Mouse (Mus musculus): Measurements from ENCODE around the gene Gbe1. TPM values are rescaled to one million over a fixed set of nuclear protein-coding genes. Genes with fewer than 3 reads are reported as not detected.

The Gbe1 gene
- polyA plus RNA-seq, 1 experiment from 2014 or later, result 17.6 TPM

GRCm38 (mm10) chr16:70330626-70331275 lies 17.0 kb downstream of the Gbe1 start:
- Histone ChIP-seq H3K4me1 (no peaks in the 10 kb centered on the region), H3K27me3 (ENCODE audit: low read depth, poor library complexity, severe bottlenecking) (no peaks in the 10 kb centered on the region), H3K9me3 (replicated peaks) (no peaks in the 10 kb centered on the region), H3K4me3 (no peak overlapping the region), H3K36me3 (no peaks in the 10 kb centered on the region), H3K27ac (replicated peaks) (no peak overlapping the region)
- DNase-seq (ENCODE audit: low spot score), result no peak
- WGBS, result 94% methylated on average over 10 of the region's 10 CpGs

GRCm38 (mm10) chr16:70334812-70335211 lies 21.1 kb downstream of the Gbe1 start:
- WGBS, result 92% methylated on average over 5 of the region's 5 CpGs
- H3K4me3 ChIP-seq, result no peak overlapping the region
- no peak for DNase-seq (ENCODE audit: low spot score)
- no peaks in the 10 kb centered on the region for H3K9me3 ChIP-seq (replicated peaks)
- H3K27ac ChIP-seq (replicated peaks), result no peak overlapping the region
- H3K36me3 ChIP-seq, result no peaks in the 10 kb centered on the region
- no peaks in the 10 kb centered on the region for H3K27me3 ChIP-seq (ENCODE audit: low read depth, poor library complexity, severe bottlenecking)
- H3K4me1 ChIP-seq, result no peaks in the 10 kb centered on the region

- Histone ChIP-seq H3K9me3 (replicated peaks) (no peaks in the 10 kb centered on the region), H3K36me3 (no peaks in the 10 kb centered on the region), H3K4me3 (no peak overlapping the region), H3K4me1 (no peaks in the 10 kb centered on the region), H3K27me3 (ENCODE audit: low read depth, poor library complexity, severe bottlenecking) (no peaks in the 10 kb centered on the region), H3K27ac (replicated peaks) (no peak overlapping the region)
- DNase-seq (ENCODE audit: low spot score), result no peak
These were observed 21.7 kb downstream of the Gbe1 start for GRCm38 (mm10) chr16:70335472-70335871.

- DNase-seq (ENCODE audit: low spot score), result no peak
- Histone ChIP-seq H3K27me3 (ENCODE audit: low read depth, poor library complexity, severe bottlenecking) (no peaks in the 10 kb centered on the region), H3K36me3 (no peaks in the 10 kb centered on the region), H3K4me3 (no peak overlapping the region), H3K27ac (replicated peaks) (no peak overlapping the region), H3K4me1 (no peaks in the 10 kb centered on the region), H3K9me3 (replicated peaks) (no peaks in the 10 kb centered on the region)
- 93% methylated on average over 3 of the region's 3 CpGs for WGBS
These were observed 23.9 kb downstream of the Gbe1 start for GRCm38 (mm10) chr16:70337661-70338060.

DNA sequence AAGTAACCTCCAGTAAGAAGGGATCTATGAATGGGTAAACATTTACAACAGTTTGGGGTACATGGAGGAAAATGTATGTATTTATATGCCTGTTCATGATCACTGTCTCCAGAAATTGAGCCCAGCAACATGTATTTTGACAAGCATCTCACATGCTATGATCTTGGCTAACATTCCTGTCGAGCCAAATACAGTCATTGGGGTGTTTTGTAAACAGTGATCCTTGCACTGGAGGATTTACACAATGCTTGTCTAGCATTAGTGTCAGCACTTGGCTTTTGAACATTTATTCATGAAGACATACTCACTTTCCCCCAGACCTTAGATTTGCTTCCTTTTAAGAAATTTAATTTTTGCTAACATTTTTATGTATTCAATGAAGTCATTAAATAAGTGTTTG lies 30.7 kb downstream of the Gbe1 start:
- no peaks in the 10 kb centered on the region for H3K27me3 ChIP-seq (ENCODE audit: low read depth, poor library complexity, severe bottlenecking)
- 74% methylated on average over 1 of the region's 1 CpGs for WGBS
- DNase-seq (ENCODE audit: low spot score), result no peak

GRCm38 (mm10) chr16:70345607-70346006 lies 31.9 kb downstream of the Gbe1 start:
- peaks cover 5% of the 10 kb centered on the region; the same call in 1 of the 2 replicates for H3K4me1 ChIP-seq
- no peak overlapping the region for H3K27ac ChIP-seq (replicated peaks)
- no peak for DNase-seq (ENCODE audit: low spot score)
- H3K9me3 ChIP-seq (replicated peaks), result no peaks in the 10 kb centered on the region
- H3K36me3 ChIP-seq, result no peaks in the 10 kb centered on the region
- no peak overlapping the region for H3K4me3 ChIP-seq
- H3K27me3 ChIP-seq (ENCODE audit: low read depth, poor library complexity, severe bottlenecking), result no peaks in the 10 kb centered on the region
- 78% methylated on average over 10 of the region's 10 CpGs for WGBS

More for the DNA sequence above, 30.7 kb downstream of the Gbe1 start:
- Histone ChIP-seq H3K27ac (replicated peaks) (no peak overlapping the region), H3K4me3 (no peak overlapping the region), H3K36me3 (no peaks in the 10 kb centered on the region), H3K9me3 (replicated peaks) (no peaks in the 10 kb centered on the region), H3K4me1 (peaks cover 5% of the 10 kb centered on the region; the same call in 1 of the 2 replicates)

DNA sequence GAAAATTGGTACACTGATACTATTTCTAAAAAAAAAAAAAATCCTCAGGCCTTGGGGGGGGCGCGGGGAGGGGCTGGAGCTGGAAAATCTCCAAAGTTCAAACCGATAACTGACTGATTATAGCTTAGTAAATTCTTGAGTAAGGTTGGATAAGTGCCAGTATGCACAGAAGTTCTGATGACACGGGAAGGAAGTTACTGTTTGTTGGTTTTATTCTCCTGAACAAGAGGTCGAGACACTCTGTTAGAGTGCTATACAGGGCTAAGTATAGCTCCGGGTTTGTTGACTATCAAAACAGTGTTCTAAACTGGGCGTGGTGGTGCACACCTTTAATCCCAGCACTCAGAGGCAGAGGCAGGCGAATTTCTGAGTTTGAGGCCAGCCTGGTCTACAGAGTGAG lies 36.3 kb downstream of the Gbe1 start:
- no peaks in the 10 kb centered on the region for H3K27me3 ChIP-seq (ENCODE audit: low read depth, poor library complexity, severe bottlenecking)
- 84% methylated on average over 8 of the region's 8 CpGs for WGBS
- no peak for DNase-seq (ENCODE audit: low spot score)
- H3K27ac ChIP-seq (replicated peaks), result no peak overlapping the region
- H3K9me3 ChIP-seq (replicated peaks), result no peaks in the 10 kb centered on the region
- no peaks in the 10 kb centered on the region for H3K36me3 ChIP-seq
- H3K4me3 ChIP-seq, result no peak overlapping the region
- H3K4me1 ChIP-seq, result peaks cover 5% of the 10 kb centered on the region; the same call in 1 of the 2 replicates

- Histone ChIP-seq H3K9me3 (replicated peaks) (no peaks in the 10 kb centered on the region), H3K27ac (replicated peaks) (no peak overlapping the region), H3K27me3 (ENCODE audit: low read depth, poor library complexity, severe bottlenecking) (no peaks in the 10 kb centered on the region), H3K4me1 (no peaks in the 10 kb centered on the region), H3K36me3 (no peaks in the 10 kb centered on the region), H3K4me3 (no peak overlapping the region)
- DNase-seq (ENCODE audit: low spot score), result no peak
- 66% methylated on average over 11 of the region's 11 CpGs for WGBS
These were observed 38.0 kb downstream of the Gbe1 start for GRCm38 (mm10) chr16:70351641-70352280.

DNA sequence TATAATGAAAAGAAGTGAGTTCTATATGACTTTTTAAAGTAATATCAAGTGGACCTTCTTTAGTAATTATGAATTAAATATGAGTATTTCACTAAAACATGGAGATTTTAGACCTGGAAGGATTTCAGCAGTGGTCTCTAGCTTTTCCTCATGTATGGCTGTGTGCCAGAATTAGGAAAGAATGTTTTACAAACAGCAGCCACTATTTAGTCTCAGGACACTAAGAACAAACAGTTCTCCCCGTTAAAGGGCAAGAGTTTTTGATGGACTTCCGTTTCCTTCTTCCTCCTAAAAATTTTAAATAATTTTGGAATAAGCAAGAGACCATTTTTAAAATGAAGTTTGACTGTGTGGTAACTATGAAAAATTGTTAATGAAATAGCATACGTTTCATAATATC lies 38.8 kb downstream of the Gbe1 start:
- Histone ChIP-seq H3K27me3 (ENCODE audit: low read depth, poor library complexity, severe bottlenecking) (no peaks in the 10 kb centered on the region), H3K4me1 (no peaks in the 10 kb centered on the region), H3K36me3 (no peaks in the 10 kb centered on the region), H3K27ac (replicated peaks) (no peak overlapping the region), H3K4me3 (no peak overlapping the region), H3K9me3 (replicated peaks) (no peaks in the 10 kb centered on the region)
- DNase-seq (ENCODE audit: low spot score), result no peak
- WGBS, result 81% methylated on average over 3 of the region's 3 CpGs

GRCm38 (mm10) chr16:70353058-70353457 lies 39.3 kb downstream of the Gbe1 start:
- no peak overlapping the region for H3K27ac ChIP-seq (replicated peaks)
- H3K9me3 ChIP-seq (replicated peaks), result no peaks in the 10 kb centered on the region
- DNase-seq (ENCODE audit: low spot score), result no peak
- no peaks in the 10 kb centered on the region for H3K4me1 ChIP-seq
- no peaks in the 10 kb centered on the region for H3K36me3 ChIP-seq
- 42% methylated on average over 2 of the region's 2 CpGs for WGBS
- no peak overlapping the region for H3K4me3 ChIP-seq
- H3K27me3 ChIP-seq (ENCODE audit: low read depth, poor library complexity, severe bottlenecking), result no peaks in the 10 kb centered on the region

DNA sequence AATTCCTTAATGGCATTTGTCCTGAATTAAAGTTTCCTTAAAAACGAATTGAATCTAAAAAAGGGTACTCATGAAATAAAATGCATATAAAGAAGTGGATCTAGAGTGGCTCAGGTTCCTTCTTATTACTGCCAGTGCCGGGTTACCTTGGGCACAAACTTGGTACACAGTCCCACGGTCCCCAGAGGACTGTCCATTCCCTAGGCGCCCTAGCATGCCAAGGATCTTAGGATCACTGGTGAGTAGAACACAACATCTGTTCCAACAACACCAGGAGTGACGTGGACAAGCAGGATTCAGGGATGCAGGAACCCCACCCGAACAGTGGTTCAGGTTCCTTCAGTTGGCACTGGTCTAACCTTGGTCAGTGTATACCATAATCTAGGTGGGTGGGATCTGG lies 44.6 kb downstream of the Gbe1 start:
- WGBS, result 94% methylated on average over 6 of the region's 6 CpGs
- DNase-seq (ENCODE audit: low spot score), result no peak
- H3K9me3 ChIP-seq (replicated peaks), result peaks cover 8% of the 10 kb centered on the region; the same call in 1 of the 2 replicates

DNA sequence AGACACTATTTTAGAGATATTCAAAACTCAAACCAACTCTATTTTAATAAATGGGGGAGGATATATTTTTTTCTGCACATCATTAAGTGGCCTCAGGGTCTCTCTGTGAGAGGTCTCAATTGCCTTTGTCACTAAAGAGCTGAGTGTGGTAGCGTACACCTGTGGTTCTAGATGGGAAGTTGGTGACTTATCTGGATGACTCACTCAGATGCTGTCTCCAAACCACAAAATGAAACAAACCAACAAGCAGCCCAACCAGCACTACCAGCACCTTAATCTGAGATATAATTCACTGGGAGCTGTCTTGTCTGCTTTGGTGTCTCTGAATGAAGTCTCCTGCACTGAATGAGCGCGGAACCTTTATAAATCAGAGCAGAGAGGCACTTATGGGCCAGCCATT lies 51.5 kb downstream of the Gbe1 start:
- no peak for DNase-seq (ENCODE audit: low spot score)
- Histone ChIP-seq H3K36me3 (0 out of 2 replicates have a peak, but pooled peaks cover 3% of the 10 kb centered on the region), H3K27me3 (ENCODE audit: low read depth, poor library complexity, severe bottlenecking) (no peaks in the 10 kb centered on the region), H3K9me3 (replicated peaks) (no peaks in the 10 kb centered on the region; the same call in 1 of the 2 replicates), H3K4me3 (no peak overlapping the region), H3K27ac (replicated peaks) (no peak overlapping the region), H3K4me1 (no peaks in the 10 kb centered on the region)
- WGBS, result 92% methylated on average over 3 of the region's 3 CpGs

More for the DNA sequence above, 44.6 kb downstream of the Gbe1 start:
- Histone ChIP-seq H3K4me1 (no peaks in the 10 kb centered on the region), H3K27ac (replicated peaks) (no peak overlapping the region), H3K27me3 (ENCODE audit: low read depth, poor library complexity, severe bottlenecking) (no peaks in the 10 kb centered on the region), H3K36me3 (0 out of 2 replicates have a peak, but pooled peaks cover 3% of the 10 kb centered on the region), H3K4me3 (no peak overlapping the region)

- no peak for DNase-seq (ENCODE audit: low spot score)
- no peaks in the 10 kb centered on the region for H3K36me3 ChIP-seq
- no peak overlapping the region for H3K27ac ChIP-seq (replicated peaks)
- H3K4me3 ChIP-seq, result no peak overlapping the region
- no peaks in the 10 kb centered on the region for H3K4me1 ChIP-seq
- H3K9me3 ChIP-seq (replicated peaks), result no peaks in the 10 kb centered on the region; the same call in 1 of the 2 replicates
- 92% methylated on average over 2 of the region's 2 CpGs for WGBS
- no peaks in the 10 kb centered on the region for H3K27me3 ChIP-seq (ENCODE audit: low read depth, poor library complexity, severe bottlenecking)
These were observed 67.3 kb downstream of the Gbe1 start for GRCm38 (mm10) chr16:70381045-70381444.

Measured in midbrain, embryonic 10.5 days (tissue).